Mouse (Mus musculus) hindbrain, embryonic 13.5 days (tissue): ENCODE measurements around the gene P4ha2. TPM values are rescaled to one million over a fixed set of nuclear protein-coding genes. Genes with fewer than 3 reads are reported as not detected.
A peak's percentile ranks its signal among the peaks of the same experiment; 100 is the strongest.

Experiments used
- ATAC-seq: fragments of 200-750 bp; cut with Nextera tagmentation; 2 replicates; pipeline ENCODE4 v1.8.0; 2017; ENCODE audit warnings: moderate TSS enrichment; ENCODE audit not compliant: low FRiP score
- H3K27ac ChIP-seq: fragments of 300-500 bp; sonication (generic); 2 replicates; pipeline ENCODE4 v1.5.1; 2015; ENCODE audit warnings: inconsistent platforms, mild to moderate bottlenecking, moderate library complexity
- H3K27me3 ChIP-seq: fragments of 300-500 bp; sonication (generic); 2 replicates; pipeline ENCODE4 v1.6.1; 2015; ENCODE audit warnings: mild to moderate bottlenecking, inconsistent platforms
- H3K36me3 ChIP-seq: fragments of 300-500 bp; sonication (generic); 2 replicates; pipeline ENCODE4 v1.6.1; 2015; ENCODE audit warnings: mild to moderate bottlenecking, inconsistent platforms
- H3K4me1 ChIP-seq: fragments of 300-500 bp; sonication (generic); replicated peaks from 2 replicates; pipeline ENCODE4 v1.6.1; 2015; ENCODE audit warnings: inconsistent platforms
- H3K4me2 ChIP-seq: fragments of 300-500 bp; sonication (generic); 2 replicates; pipeline ENCODE4 v1.6.1; 2015; ENCODE audit warnings: inconsistent platforms, mild to moderate bottlenecking, moderate library complexity
- H3K4me3 ChIP-seq: fragments of 300-500 bp; sonication (generic); 2 replicates; pipeline ENCODE4 v1.5.1; 2015; ENCODE audit warnings: mild to moderate bottlenecking, inconsistent platforms
- H3K9ac ChIP-seq: fragments of 300-500 bp; sonication (generic); 2 replicates; pipeline ENCODE4 v1.6.1; 2015; ENCODE audit warnings: mild to moderate bottlenecking, inconsistent platforms
- H3K9me3 ChIP-seq: fragments of 300-500 bp; sonication (generic); 2 replicates; pipeline ENCODE4 v1.6.1; 2016; ENCODE audit warnings: inconsistent platforms
- WGBS: fragments of 180-500 bp; shearing (Covaris S2); methylation state at CpG from one replicate; pipeline ENCODE4 v1.1.7; 2015; 5-methylcytosine and 5-hydroxymethylcytosine counted together
- polyA plus RNA-seq: library from polyadenylated mRNA; unstranded; fragments of >200 nt; fragmentation: Nextera tagmentation; extraction: Ambion mirVana; gene quantifications from 2 replicates; pipeline ENCODE4 v1.2.1, GENCODE M21; 2015

Gene P4ha2
- polyA plus RNA-seq, 1 experiment from 2014 or later = 10.9 TPM

GRCm38 (mm10) chr11:54062086-54062752 is 37.7 kb upstream of the P4ha2 start:
- H3K9me3 ChIP-seq = no peaks in the 10 kb centered on the region
- 69% methylated on average over 12 of the region's 12 CpGs for WGBS
- H3K4me2 ChIP-seq = no peak overlapping the region
- H3K27ac ChIP-seq = peak overlapping the region; percentile 55
- H3K27me3 ChIP-seq = peaks cover 7% of the 10 kb centered on the region; the same call in 1 of the 2 replicates
- no peak overlapping the region for H3K4me3 ChIP-seq
- H3K9ac ChIP-seq = no peak overlapping the region
- no peak for ATAC-seq
- peaks cover 67% of the 10 kb centered on the region for H3K4me1 ChIP-seq
- H3K36me3 ChIP-seq = no peaks in the 10 kb centered on the region

- peaks cover 65% of the 10 kb centered on the region for H3K4me1 ChIP-seq
- peak overlapping the region; percentile 55 for H3K27ac ChIP-seq
- 86% methylated on average over 9 of the region's 9 CpGs for WGBS
Observed at GRCm38 (mm10) chr11:54062753-54063471, 37.0 kb upstream of the P4ha2 start.

GRCm38 (mm10) chr11:54063472-54063775 is 36.5 kb upstream of the P4ha2 start:
- 89% methylated on average over 10 of the region's 10 CpGs for WGBS
- H3K4me1 ChIP-seq = peaks cover 62% of the 10 kb centered on the region
- ATAC-seq = no peak

More at GRCm38 (mm10) chr11:54062753-54063471, 37.0 kb upstream of the P4ha2 start:
- Histone ChIP-seq H3K9me3 (no peaks in the 10 kb centered on the region), H3K27me3 (peaks cover 14% of the 10 kb centered on the region), H3K9ac (no peak overlapping the region), H3K36me3 (no peaks in the 10 kb centered on the region), H3K4me2 (no peak overlapping the region), H3K4me3 (no peak overlapping the region)
- ATAC-seq = no peak

GRCm38 (mm10) chr11:54064412-54064978 is 35.4 kb upstream of the P4ha2 start:
- 82% methylated on average over 3 of the region's 3 CpGs for WGBS
- no peak overlapping the region for H3K4me2 ChIP-seq
- no peaks in the 10 kb centered on the region for H3K36me3 ChIP-seq
- H3K4me1 ChIP-seq = peaks cover 59% of the 10 kb centered on the region
- peaks cover 27% of the 10 kb centered on the region for H3K27me3 ChIP-seq
- no peak overlapping the region for H3K4me3 ChIP-seq
- no peaks in the 10 kb centered on the region for H3K9me3 ChIP-seq
- no peak for ATAC-seq
- H3K27ac ChIP-seq = no peak overlapping the region
- H3K9ac ChIP-seq = no peak overlapping the region

More at GRCm38 (mm10) chr11:54063472-54063775, 36.5 kb upstream of the P4ha2 start:
- Histone ChIP-seq H3K36me3 (no peaks in the 10 kb centered on the region), H3K27ac (no peak overlapping the region), H3K4me3 (no peak overlapping the region), H3K4me2 (no peak overlapping the region), H3K27me3 (peaks cover 19% of the 10 kb centered on the region), H3K9ac (no peak overlapping the region), H3K9me3 (no peaks in the 10 kb centered on the region)

- no peak for ATAC-seq
- H3K27me3 ChIP-seq = peaks cover 33% of the 10 kb centered on the region
- H3K4me1 ChIP-seq = peaks cover 51% of the 10 kb centered on the region
- no peak overlapping the region for H3K4me3 ChIP-seq
- no peak overlapping the region for H3K27ac ChIP-seq
- no peaks in the 10 kb centered on the region for H3K9me3 ChIP-seq
- no peaks in the 10 kb centered on the region for H3K36me3 ChIP-seq
- H3K4me2 ChIP-seq = no peak overlapping the region
- H3K9ac ChIP-seq = no peak overlapping the region
- 94% methylated on average over 12 of the region's 12 CpGs for WGBS
Observed at GRCm38 (mm10) chr11:54065106-54065914, 34.6 kb upstream of the P4ha2 start.

- peaks cover 35% of the 10 kb centered on the region for H3K27me3 ChIP-seq
- no peak overlapping the region for H3K27ac ChIP-seq
- peaks cover 47% of the 10 kb centered on the region for H3K4me1 ChIP-seq
- no peaks in the 10 kb centered on the region for H3K9me3 ChIP-seq
- H3K4me2 ChIP-seq = no peak overlapping the region
- 87% methylated on average over 4 of the region's 4 CpGs for WGBS
- no peaks in the 10 kb centered on the region for H3K36me3 ChIP-seq
- no peak overlapping the region for H3K4me3 ChIP-seq
- no peak for ATAC-seq
- H3K9ac ChIP-seq = no peak overlapping the region
Observed at GRCm38 (mm10) chr11:54065915-54066178, 34.0 kb upstream of the P4ha2 start.

GRCm38 (mm10) chr11:54066400-54066799 is 33.5 kb upstream of the P4ha2 start:
- H3K9me3 ChIP-seq = no peaks in the 10 kb centered on the region
- H3K4me1 ChIP-seq = peaks cover 45% of the 10 kb centered on the region
- no peak overlapping the region for H3K27ac ChIP-seq
- H3K4me3 ChIP-seq = no peak overlapping the region
- peaks cover 35% of the 10 kb centered on the region for H3K27me3 ChIP-seq
- H3K9ac ChIP-seq = no peak overlapping the region
- no peaks in the 10 kb centered on the region for H3K36me3 ChIP-seq
- H3K4me2 ChIP-seq = 0 out of 2 replicates have a peak overlapping the region, but pooled peaks have one; percentile 88
- 70% methylated on average over 5 of the region's 5 CpGs for WGBS
- no peak for ATAC-seq

- ATAC-seq = no peak
- peaks cover 35% of the 10 kb centered on the region for H3K27me3 ChIP-seq
- H3K9me3 ChIP-seq = no peaks in the 10 kb centered on the region
- no peak overlapping the region for H3K27ac ChIP-seq
- peaks cover 35% of the 10 kb centered on the region for H3K4me1 ChIP-seq
- peak overlapping the region; percentile 78; the same call in 1 of the 2 replicates for H3K9ac ChIP-seq
- H3K4me2 ChIP-seq = peak overlapping the region; percentile 88
- H3K4me3 ChIP-seq = peak overlapping the region; percentile 60
- 28% methylated on average over 12 of the region's 12 CpGs for WGBS
- H3K36me3 ChIP-seq = no peaks in the 10 kb centered on the region
Observed at GRCm38 (mm10) chr11:54067318-54067995, 32.4 kb upstream of the P4ha2 start.

- H3K9me3 ChIP-seq = no peaks in the 10 kb centered on the region
- no peaks in the 10 kb centered on the region for H3K36me3 ChIP-seq
- H3K4me3 ChIP-seq = peak overlapping the region; percentile 60
- peak overlapping the region; percentile 88 for H3K4me2 ChIP-seq
- peaks cover 35% of the 10 kb centered on the region for H3K27me3 ChIP-seq
- 45% methylated on average over 4 of the region's 4 CpGs for WGBS
- H3K4me1 ChIP-seq = peaks cover 29% of the 10 kb centered on the region
- no peak overlapping the region for H3K27ac ChIP-seq
- peak overlapping the region; percentile 78 for H3K9ac ChIP-seq
- peak; percentile 41; the same call in 1 of the 2 replicates for ATAC-seq
Observed at GRCm38 (mm10) chr11:54067996-54068519, 31.8 kb upstream of the P4ha2 start.

GRCm38 (mm10) chr11:54068520-54069371 is 31.1 kb upstream of the P4ha2 start, which contains the start of gene Pdlim4:
TSS of gene Pdlim4 (minus strand) at chr11:54069014.
- Histone ChIP-seq H3K9ac (peak within 1 kb of the TSS; percentile 78), H3K4me1 (peaks cover 27% of the 10 kb centered on the region), H3K27me3 (peaks cover 35% of the 10 kb centered on the region), H3K27ac (0 out of 2 replicates have a peak within 1 kb of the TSS, but pooled peaks have one; percentile 18), H3K9me3 (no peaks in the 10 kb centered on the region), H3K36me3 (no peaks in the 10 kb centered on the region), H3K4me2 (peak within 1 kb of the TSS; percentile 88), H3K4me3 (peak within 1 kb of the TSS; percentile 60)
- ATAC-seq = peak; percentile 34
- WGBS = 2% methylated on average over 56 of the region's 61 CpGs
